Mouse (Mus musculus): ENCODE results near the gene Fbln1.

Fbln1 gene

GRCm38 (mm10) chr15:85206703-85207075 is 940 bp downstream of the Fbln1 start:
- no peak for DNase-seq (ENCODE audit: low read depth, low spot score)

DNA sequence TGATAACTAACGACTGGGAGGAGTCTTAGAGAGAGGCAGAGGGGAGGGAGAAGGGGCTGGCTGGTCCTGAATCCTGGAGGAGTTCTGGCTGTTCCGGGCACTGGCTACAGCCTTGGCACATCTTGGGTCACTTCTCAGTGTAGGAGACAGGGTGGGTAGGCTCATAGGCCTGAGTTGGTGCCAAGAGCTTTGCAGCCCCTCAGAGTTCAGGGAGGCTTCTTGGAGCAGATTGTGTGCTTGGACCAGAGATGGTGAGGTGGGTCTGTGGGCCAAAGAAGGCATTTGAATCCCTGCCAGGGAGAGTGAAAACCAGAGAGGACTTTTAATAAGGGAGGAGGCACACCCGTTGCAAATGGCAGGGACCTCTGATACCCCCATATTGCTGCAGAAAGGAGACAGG is 1.3 kb downstream of the Fbln1 start:
- DNase-seq (ENCODE audit: low read depth, low spot score), result no peak

GRCm38 (mm10) chr15:85207763-85208162 is 2.0 kb downstream of the Fbln1 start:
- no peak for DNase-seq (ENCODE audit: low read depth, low spot score)

DNA sequence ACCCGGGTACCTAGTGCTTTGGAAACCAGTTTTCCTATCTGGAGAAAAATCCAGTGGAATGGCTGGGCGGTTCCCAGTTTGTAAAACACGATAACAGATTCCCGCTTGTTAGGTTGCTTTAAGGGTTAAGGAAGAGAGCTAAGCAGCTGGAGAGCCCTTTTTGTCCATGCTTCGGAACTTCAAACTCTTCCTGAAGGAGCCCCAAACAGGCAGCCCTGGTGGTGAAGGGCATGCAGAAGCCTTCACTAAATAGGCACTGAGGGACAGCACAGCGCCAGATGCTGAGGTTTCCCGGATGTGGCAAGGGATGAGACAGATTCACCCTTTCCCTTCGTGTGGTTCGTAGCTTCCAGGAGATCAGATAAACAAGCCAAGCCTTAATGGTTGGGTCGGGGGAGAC is 2.6 kb downstream of the Fbln1 start:
- DNase-seq (ENCODE audit: low read depth, low spot score), result no peak

GRCm38 (mm10) chr15:85209341-85209740 is 3.6 kb downstream of the Fbln1 start:
- DNase-seq (ENCODE audit: low read depth, low spot score), result no peak

- DNase-seq (ENCODE audit: low read depth, low spot score), result no peak
Measured at GRCm38 (mm10) chr15:85210686-85211085, 4.9 kb downstream of the Fbln1 start.

GRCm38 (mm10) chr15:85211101-85211760 is 5.5 kb downstream of the Fbln1 start:
- no peak for DNase-seq (ENCODE audit: low read depth, low spot score)

GRCm38 (mm10) chr15:85216069-85216813 is 10.5 kb downstream of the Fbln1 start:
- no peak for DNase-seq (ENCODE audit: low read depth, low spot score)

- no peak for DNase-seq (ENCODE audit: low read depth, low spot score)
Measured at GRCm38 (mm10) chr15:85218617-85219265, 13.0 kb downstream of the Fbln1 start.

- DNase-seq (ENCODE audit: low read depth, low spot score), result no peak
Measured at GRCm38 (mm10) chr15:85220371-85220770, 14.6 kb downstream of the Fbln1 start.

- DNase-seq (ENCODE audit: low read depth, low spot score), result no peak
Measured at GRCm38 (mm10) chr15:85221115-85221854, 15.5 kb downstream of the Fbln1 start.

- no peak for DNase-seq (ENCODE audit: low read depth, low spot score)
Measured at GRCm38 (mm10) chr15:85225693-85226092, 19.9 kb downstream of the Fbln1 start.

DNA sequence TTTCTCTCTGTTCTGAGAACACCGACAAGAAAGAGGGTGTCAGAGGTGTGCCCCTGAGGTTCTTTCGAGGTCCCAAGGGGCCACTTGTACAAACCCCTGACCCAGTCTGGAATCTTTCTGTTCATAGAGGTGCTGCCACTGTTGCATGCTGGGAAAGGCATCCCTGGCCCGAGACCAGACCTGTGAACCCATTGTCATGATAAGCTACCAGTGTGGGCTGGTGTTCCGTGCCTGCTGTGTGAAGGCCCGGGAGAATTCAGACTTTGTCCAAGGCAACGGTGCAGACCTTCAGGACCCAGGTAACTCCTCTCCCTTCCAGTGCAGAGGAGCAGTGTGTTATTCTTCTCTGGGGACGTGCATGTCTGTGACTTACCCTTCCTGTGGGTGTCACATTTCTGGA is 21.1 kb downstream of the Fbln1 start:
- no peak for DNase-seq (ENCODE audit: low read depth, low spot score)

GRCm38 (mm10) chr15:85228568-85228967 is 22.8 kb downstream of the Fbln1 start:
- DNase-seq (ENCODE audit: low read depth, low spot score), result no peak

DNA sequence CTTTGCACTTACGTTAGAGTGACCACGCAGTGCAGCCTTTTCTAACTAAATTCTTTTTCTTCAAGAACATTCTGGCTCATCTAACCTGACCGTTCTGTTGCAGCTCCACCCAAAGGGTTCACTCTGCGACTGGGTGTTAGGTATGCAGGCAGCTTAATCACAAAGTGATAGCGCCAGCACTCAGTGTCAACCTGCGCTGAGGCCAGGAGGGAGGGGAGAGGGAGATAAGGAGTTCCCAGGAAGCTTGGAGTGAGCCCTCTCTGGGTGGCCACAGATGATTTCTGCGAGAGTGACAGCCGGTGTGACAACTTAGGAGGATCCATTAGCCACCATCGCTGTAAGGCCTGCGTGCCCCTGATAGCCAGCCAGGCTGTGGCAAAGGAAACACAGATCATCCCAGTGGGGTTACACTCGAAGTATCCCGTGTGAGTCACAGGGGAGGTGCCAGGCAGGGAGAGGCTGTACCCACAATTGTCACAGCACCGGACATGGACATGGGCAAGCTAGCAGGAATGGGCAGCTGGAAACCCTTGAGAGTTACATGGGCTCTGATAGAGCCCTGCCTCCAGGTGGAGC is 24.3 kb downstream of the Fbln1 start:
- no peak for DNase-seq (ENCODE audit: low read depth, low spot score)

DNA sequence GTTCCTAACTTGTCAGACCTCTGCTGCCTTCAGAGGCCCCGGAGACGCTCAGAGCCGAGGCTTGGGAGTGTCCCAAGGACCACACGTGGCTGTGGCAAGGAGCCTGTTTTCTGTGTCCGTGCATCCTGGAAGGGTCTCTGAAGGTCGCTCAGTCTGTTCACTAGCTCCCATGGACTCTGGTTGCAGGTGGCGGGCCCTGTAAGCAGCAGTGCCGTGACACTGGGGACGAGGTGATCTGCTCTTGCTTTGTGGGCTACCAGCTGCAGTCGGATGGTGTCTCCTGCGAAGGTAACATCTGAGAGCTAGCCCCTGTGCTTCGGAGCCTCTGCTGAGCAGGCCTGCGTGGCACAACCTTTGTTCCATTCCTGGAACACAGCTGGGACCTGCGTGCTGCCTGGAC is 24.9 kb downstream of the Fbln1 start:
- DNase-seq (ENCODE audit: low read depth, low spot score), result no peak

DNA sequence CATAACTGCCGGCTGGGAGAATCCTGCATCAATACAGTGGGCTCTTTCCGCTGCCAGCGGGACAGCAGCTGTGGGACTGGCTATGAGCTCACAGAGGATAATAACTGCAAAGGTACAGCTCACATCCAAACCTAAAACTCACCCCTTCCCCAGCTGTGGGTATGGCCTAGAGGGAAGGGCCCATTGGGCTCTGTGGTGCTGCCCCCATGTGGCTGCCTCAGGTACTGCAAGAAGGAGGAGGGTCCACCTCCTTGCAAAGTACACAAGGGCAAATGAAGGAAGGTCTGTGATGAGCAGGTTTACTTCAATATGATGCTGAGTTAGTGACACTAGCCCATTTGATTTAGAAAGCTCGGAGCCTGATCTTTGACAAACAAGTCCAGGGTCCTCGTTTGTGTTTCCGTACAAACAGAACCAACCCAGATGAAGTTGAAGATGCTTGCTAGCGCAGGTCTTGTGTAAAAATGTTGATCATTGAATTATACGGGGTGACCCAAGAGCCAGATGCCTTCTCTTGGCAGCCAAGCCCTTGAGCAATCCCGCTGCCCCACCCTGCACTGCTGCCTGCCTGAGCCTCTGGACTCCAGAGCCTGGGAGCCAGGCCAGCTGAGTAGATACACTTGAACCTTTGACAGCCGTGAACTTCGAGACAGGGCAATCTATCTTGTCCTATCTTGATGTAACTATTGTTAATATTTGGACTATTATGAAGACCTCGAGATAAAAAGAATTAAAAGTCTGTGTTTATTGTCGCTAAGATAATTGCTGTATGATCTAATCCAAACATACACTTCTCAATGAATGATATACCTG is 25.9 kb downstream of the Fbln1 start:
- DNase-seq (ENCODE audit: low read depth, low spot score), result peak; percentile 23

DNA sequence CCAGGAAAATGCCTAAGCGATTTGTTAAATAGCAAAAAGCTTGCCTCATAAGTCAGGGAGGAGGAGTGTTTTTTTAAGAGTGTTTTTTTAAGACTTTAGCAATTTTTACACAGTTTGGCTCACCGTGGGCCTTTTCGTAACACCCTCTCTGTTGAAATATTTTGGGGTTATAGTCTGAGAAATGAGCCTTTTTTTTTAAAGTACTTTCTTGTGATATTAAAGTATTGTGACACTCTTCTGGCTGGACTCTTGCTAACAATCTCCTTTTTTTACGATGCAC is 26.4 kb downstream of the Fbln1 start:
- DNase-seq (ENCODE audit: low read depth, low spot score), result no peak

- DNase-seq (ENCODE audit: low read depth, low spot score), result no peak
Measured at GRCm38 (mm10) chr15:85232543-85233250, 26.9 kb downstream of the Fbln1 start.

GRCm38 (mm10) chr15:85233251-85233611 is 27.5 kb downstream of the Fbln1 start:
- DNase-seq (ENCODE audit: low read depth, low spot score), result no peak

GRCm38 (mm10) chr15:85233690-85234089 is 27.9 kb downstream of the Fbln1 start:
- DNase-seq (ENCODE audit: low read depth, low spot score), result no peak
